Mouse (Mus musculus) urinary bladder, adult 2 months (tissue): ENCODE measurements around the gene Mkrn2os. TPM values are rescaled to one million over a fixed set of nuclear protein-coding genes. Genes with fewer than 3 reads are reported as not detected.

Source experiments
- polyA plus RNA-seq: library from polyadenylated mRNA; depleted of rRNA; stranded (reverse); fragments of >200 nt; gene quantifications from 2 replicates; pipeline ENCODE4 v1.2.3, GENCODE M21; 2012; rRNA removed

Gene Mkrn2os
- polyA plus RNA-seq, 1 experiment, result 0.17 TPM

Other genes with a start within 250 kb of the Mkrn2os start
- gene Pparg, start 231.6 kb downstream of the Mkrn2os start, polyA plus RNA-seq, result 82.6 and 102 TPM in 2 replicates
- gene Tsen2, start 47.9 kb downstream of the Mkrn2os start, polyA plus RNA-seq, result 8.4 and 11.1 TPM in 2 replicates
- 22.5 and 24.3 TPM in 2 replicates for gene Mkrn2, start 9.3 kb upstream of the Mkrn2os start, polyA plus RNA-seq
- gene Raf1, start 84.1 kb upstream of the Mkrn2os start, polyA plus RNA-seq, result 107 and 120 TPM in 2 replicates
- 34.8 and 49.5 TPM in 2 replicates for gene Tmem40, start 169.8 kb upstream of the Mkrn2os start, polyA plus RNA-seq
- gene Cand2, start 182.0 kb upstream of the Mkrn2os start, polyA plus RNA-seq, result 6.5 and 7.0 TPM in 2 replicates
- 2,458 and 3,073 TPM in 2 replicates for gene Rpl32, start 216.2 kb upstream of the Mkrn2os start, polyA plus RNA-seq
- gene Efcab12, start 245.8 kb upstream of the Mkrn2os start, polyA plus RNA-seq, result 0.56 and 0.74 TPM in 2 replicates